Mouse (Mus musculus): Measurements from ENCODE around the gene Acvr1c. TPM values are rescaled to one million over a fixed set of nuclear protein-coding genes. Genes with fewer than 3 reads are reported as not detected.

Acvr1c gene
- polyA plus RNA-seq, 1 experiment from 2014 or later, result 1.6 TPM

DNA sequence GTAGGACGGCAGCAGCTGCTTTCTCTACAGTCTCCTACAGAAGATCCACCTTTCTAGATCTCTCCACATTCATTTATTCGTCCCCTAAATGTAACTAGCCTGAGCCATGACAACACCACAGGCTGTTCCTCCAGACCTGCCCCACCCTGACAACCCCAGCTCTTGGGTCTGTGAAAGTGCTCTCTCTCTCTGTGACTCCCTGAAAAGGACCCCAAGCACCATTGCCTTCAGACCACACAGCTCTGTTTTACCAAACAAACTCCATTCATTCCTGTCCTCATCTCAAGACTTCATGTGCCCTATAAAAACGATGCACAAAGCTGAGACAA, 401 bp upstream of the Acvr1c start:
- Histone ChIP-seq H3K4me2 (peak overlapping the region; percentile 100), H3K9ac (ENCODE audit: low read depth, low read length) (no peak overlapping the region), H3K27me3 (ENCODE audit: control insufficient read depth, insufficient read depth, low read length) (peaks cover 14% of the 10 kb centered on the region; the same call in 1 of the 2 replicates), H3K9me3 (replicated peaks; ENCODE audit: control insufficient read depth, low read length) (no peaks in the 10 kb centered on the region), H3K27ac (ENCODE audit: low read depth, low read length) (no peak overlapping the region), H3K4me1 (ENCODE audit: control insufficient read depth, insufficient read depth, low read length) (no peaks in the 10 kb centered on the region), H3K4me3 (ENCODE audit: low read depth, low read length) (peak overlapping the region; percentile 66), H3K36me3 (ENCODE audit: control insufficient read depth, insufficient read depth, low read length) (no peaks in the 10 kb centered on the region)
- no peak for ATAC-seq (replicated peaks; ENCODE audit: insufficient number of reproducible peaks, low FRiP score, low TSS enrichment)
- WGBS (ENCODE audit: insufficient replicate concordance), result 6% methylated on average over 3 of the region's 3 CpGs

DNA sequence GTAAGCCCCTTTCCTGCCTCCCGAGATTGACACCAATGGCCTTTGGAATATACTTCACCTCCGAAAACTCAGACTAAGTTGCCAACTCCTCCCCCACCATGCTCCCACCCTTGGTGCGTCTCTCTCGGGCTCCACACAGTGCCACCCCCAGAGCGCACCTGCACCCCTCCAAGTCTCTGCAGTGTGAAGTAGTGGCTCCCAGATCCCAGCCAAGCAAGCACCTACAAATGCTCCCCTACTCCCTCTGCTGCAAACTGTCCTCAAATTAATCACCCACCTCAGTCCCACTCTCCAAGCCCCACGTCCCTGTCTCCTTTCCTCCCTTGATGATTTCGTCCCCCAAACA, 654 bp downstream of the Acvr1c start:
- Histone ChIP-seq H3K4me2 (peak overlapping the region; percentile 100), H3K4me3 (ENCODE audit: low read depth, low read length) (peak overlapping the region; percentile 66), H3K9me3 (replicated peaks; ENCODE audit: control insufficient read depth, low read length) (no peaks in the 10 kb centered on the region), H3K9ac (ENCODE audit: low read depth, low read length) (0 out of 2 replicates have a peak overlapping the region, but pooled peaks have one; percentile 16), H3K27ac (ENCODE audit: low read depth, low read length) (no peak overlapping the region), H3K4me1 (ENCODE audit: control insufficient read depth, insufficient read depth, low read length) (no peaks in the 10 kb centered on the region), H3K27me3 (ENCODE audit: control insufficient read depth, insufficient read depth, low read length) (peaks cover 14% of the 10 kb centered on the region; the same call in 1 of the 2 replicates), H3K36me3 (ENCODE audit: control insufficient read depth, insufficient read depth, low read length) (no peaks in the 10 kb centered on the region)
- peak; percentile 35 for ATAC-seq (replicated peaks; ENCODE audit: insufficient number of reproducible peaks, low FRiP score, low TSS enrichment)
- under 1% methylated on average over 7 of the region's 7 CpGs for WGBS (ENCODE audit: insufficient replicate concordance)

- Histone ChIP-seq H3K4me3 (ENCODE audit: low read depth, low read length) (no peak overlapping the region), H3K27me3 (ENCODE audit: control insufficient read depth, insufficient read depth, low read length) (peaks cover 14% of the 10 kb centered on the region; the same call in 1 of the 2 replicates), H3K9me3 (replicated peaks; ENCODE audit: control insufficient read depth, low read length) (no peaks in the 10 kb centered on the region), H3K9ac (ENCODE audit: low read depth, low read length) (no peak overlapping the region), H3K4me1 (ENCODE audit: control insufficient read depth, insufficient read depth, low read length) (no peaks in the 10 kb centered on the region), H3K27ac (ENCODE audit: low read depth, low read length) (no peak overlapping the region), H3K36me3 (ENCODE audit: control insufficient read depth, insufficient read depth, low read length) (no peaks in the 10 kb centered on the region), H3K4me2 (no peak overlapping the region)
- WGBS (ENCODE audit: insufficient replicate concordance), result 58% methylated on average over 3 of the region's 3 CpGs
- no peak for ATAC-seq (replicated peaks; ENCODE audit: insufficient number of reproducible peaks, low FRiP score, low TSS enrichment)
Observed at GRCm38 (mm10) chr2:58354389-58354788, 3.3 kb downstream of the Acvr1c start.

DNA sequence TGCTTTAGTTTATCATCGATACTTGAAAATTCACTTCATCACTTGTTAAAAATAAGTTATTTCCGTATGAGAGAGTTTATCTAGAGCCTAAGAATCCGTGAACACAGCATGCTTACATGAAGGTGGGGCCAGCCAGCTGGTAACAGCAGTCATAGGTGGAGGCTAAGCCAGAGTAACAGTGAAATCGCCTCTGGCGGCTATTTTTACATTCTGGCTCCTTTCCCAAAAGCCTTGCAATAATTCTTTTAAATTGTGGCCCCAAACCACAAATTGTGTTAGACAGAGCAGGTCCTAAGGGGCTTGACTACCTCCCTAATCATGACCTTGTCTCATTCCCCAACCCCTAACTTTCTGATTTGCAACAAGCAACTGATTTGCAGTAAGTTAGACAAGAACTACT, 4.8 kb downstream of the Acvr1c start:
- no peaks in the 10 kb centered on the region for H3K4me1 ChIP-seq (ENCODE audit: control insufficient read depth, insufficient read depth, low read length)
- H3K9ac ChIP-seq (ENCODE audit: low read depth, low read length), result no peak overlapping the region
- no peak for ATAC-seq (replicated peaks; ENCODE audit: insufficient number of reproducible peaks, low FRiP score, low TSS enrichment)
- H3K4me3 ChIP-seq (ENCODE audit: low read depth, low read length), result no peak overlapping the region
- no peak overlapping the region for H3K4me2 ChIP-seq
- 63% methylated on average over 5 of the region's 5 CpGs for whole genome bisulfite sequencing (ENCODE audit: insufficient replicate concordance)
- no peak overlapping the region for H3K27ac ChIP-seq (ENCODE audit: low read depth, low read length)
- peaks cover 10% of the 10 kb centered on the region; the same call in 1 of the 2 replicates for H3K27me3 ChIP-seq (ENCODE audit: control insufficient read depth, insufficient read depth, low read length)
- H3K9me3 ChIP-seq (replicated peaks; ENCODE audit: control insufficient read depth, low read length), result no peaks in the 10 kb centered on the region
- no peaks in the 10 kb centered on the region for H3K36me3 ChIP-seq (ENCODE audit: control insufficient read depth, insufficient read depth, low read length)

DNA sequence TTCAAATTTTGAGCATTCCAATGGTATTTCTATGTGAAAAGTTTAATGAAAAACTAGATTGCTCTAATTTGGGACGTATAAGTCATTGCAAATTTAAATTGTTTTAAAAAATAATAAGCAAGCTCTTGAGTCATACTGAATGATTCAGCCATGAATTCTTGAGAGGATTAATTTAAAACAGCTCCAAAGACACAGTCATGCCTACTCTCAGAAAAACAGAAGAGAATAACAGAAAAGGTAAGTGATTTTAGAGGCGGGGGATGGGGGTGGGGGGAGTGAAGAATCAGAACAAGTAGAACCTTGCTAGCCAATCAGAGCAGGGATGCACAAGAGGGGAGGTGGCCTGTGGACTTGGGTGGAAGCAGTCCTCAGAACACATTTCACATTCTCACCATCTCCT, 7.0 kb downstream of the Acvr1c start:
- Histone ChIP-seq H3K9me3 (replicated peaks; ENCODE audit: control insufficient read depth, low read length) (no peaks in the 10 kb centered on the region), H3K27ac (ENCODE audit: low read depth, low read length) (no peak overlapping the region), H3K27me3 (ENCODE audit: control insufficient read depth, insufficient read depth, low read length) (no peaks in the 10 kb centered on the region), H3K4me2 (no peak overlapping the region), H3K9ac (ENCODE audit: low read depth, low read length) (no peak overlapping the region), H3K36me3 (ENCODE audit: control insufficient read depth, insufficient read depth, low read length) (no peaks in the 10 kb centered on the region), H3K4me3 (ENCODE audit: low read depth, low read length) (no peak overlapping the region), H3K4me1 (ENCODE audit: control insufficient read depth, insufficient read depth, low read length) (no peaks in the 10 kb centered on the region)
- WGBS (ENCODE audit: insufficient replicate concordance), result 81% methylated on average over 2 of the region's 2 CpGs
- no peak for ATAC-seq (replicated peaks; ENCODE audit: insufficient number of reproducible peaks, low FRiP score, low TSS enrichment)

DNA sequence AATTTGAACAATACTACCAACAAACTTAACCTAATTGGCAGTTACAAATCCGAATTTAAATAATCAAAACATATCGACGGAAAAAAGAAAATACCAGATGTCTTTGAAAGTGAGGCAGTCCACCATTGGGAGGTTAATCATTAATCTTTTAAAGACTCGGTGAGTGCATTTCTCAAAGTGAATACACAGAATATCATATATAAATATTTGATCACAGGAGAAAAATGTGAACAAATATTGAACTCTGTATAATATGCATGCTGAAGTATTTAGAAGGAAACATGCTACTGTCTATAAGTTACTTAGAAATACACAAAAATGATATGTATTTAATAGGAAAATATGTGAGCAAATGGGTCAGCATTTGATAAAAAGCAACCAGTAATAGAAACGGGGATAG, 21.0 kb downstream of the Acvr1c start:
- H3K9me3 ChIP-seq (replicated peaks; ENCODE audit: control insufficient read depth, low read length), result no peaks in the 10 kb centered on the region
- H3K27ac ChIP-seq (ENCODE audit: low read depth, low read length), result no peak overlapping the region
- H3K4me2 ChIP-seq, result no peak overlapping the region
- H3K27me3 ChIP-seq (ENCODE audit: control insufficient read depth, insufficient read depth, low read length), result no peaks in the 10 kb centered on the region
- no peaks in the 10 kb centered on the region for H3K4me1 ChIP-seq (ENCODE audit: control insufficient read depth, insufficient read depth, low read length)
- 80% methylated on average over 5 of the region's 5 CpGs for WGBS (ENCODE audit: insufficient replicate concordance)
- no peak for ATAC-seq (replicated peaks; ENCODE audit: insufficient number of reproducible peaks, low FRiP score, low TSS enrichment)
- H3K9ac ChIP-seq (ENCODE audit: low read depth, low read length), result no peak overlapping the region
- no peaks in the 10 kb centered on the region for H3K36me3 ChIP-seq (ENCODE audit: control insufficient read depth, insufficient read depth, low read length)
- H3K4me3 ChIP-seq (ENCODE audit: low read depth, low read length), result no peak overlapping the region

- ATAC-seq (replicated peaks; ENCODE audit: insufficient number of reproducible peaks, low FRiP score, low TSS enrichment), result no peak
- Histone ChIP-seq H3K4me1 (ENCODE audit: control insufficient read depth, insufficient read depth, low read length) (no peaks in the 10 kb centered on the region), H3K9me3 (replicated peaks; ENCODE audit: control insufficient read depth, low read length) (no peaks in the 10 kb centered on the region), H3K27ac (ENCODE audit: low read depth, low read length) (no peak overlapping the region), H3K27me3 (ENCODE audit: control insufficient read depth, insufficient read depth, low read length) (no peaks in the 10 kb centered on the region), H3K4me2 (no peak overlapping the region), H3K4me3 (ENCODE audit: low read depth, low read length) (no peak overlapping the region), H3K9ac (ENCODE audit: low read depth, low read length) (no peak overlapping the region), H3K36me3 (ENCODE audit: control insufficient read depth, insufficient read depth, low read length) (no peaks in the 10 kb centered on the region)
- WGBS (ENCODE audit: insufficient replicate concordance), result 70% methylated on average over 5 of the region's 5 CpGs
Observed at GRCm38 (mm10) chr2:58329589-58329988, 28.1 kb downstream of the Acvr1c start.

GRCm38 (mm10) chr2:58324118-58324901, 33.4 kb downstream of the Acvr1c start:
- Histone ChIP-seq H3K36me3 (ENCODE audit: control insufficient read depth, insufficient read depth, low read length) (no peaks in the 10 kb centered on the region), H3K27ac (ENCODE audit: low read depth, low read length) (no peak overlapping the region), H3K4me1 (ENCODE audit: control insufficient read depth, insufficient read depth, low read length) (no peaks in the 10 kb centered on the region; the same call in 1 of the 2 replicates), H3K9me3 (replicated peaks; ENCODE audit: control insufficient read depth, low read length) (no peaks in the 10 kb centered on the region), H3K9ac (ENCODE audit: low read depth, low read length) (peak overlapping the region; percentile 83), H3K27me3 (ENCODE audit: control insufficient read depth, insufficient read depth, low read length) (no peaks in the 10 kb centered on the region), H3K4me3 (ENCODE audit: low read depth, low read length) (peak overlapping the region; percentile 53), H3K4me2 (peak overlapping the region; percentile 84)
- WGBS (ENCODE audit: insufficient replicate concordance), result 9% methylated on average over 23 of the region's 23 CpGs
- ATAC-seq (replicated peaks; ENCODE audit: insufficient number of reproducible peaks, low FRiP score, low TSS enrichment), result no peak

DNA sequence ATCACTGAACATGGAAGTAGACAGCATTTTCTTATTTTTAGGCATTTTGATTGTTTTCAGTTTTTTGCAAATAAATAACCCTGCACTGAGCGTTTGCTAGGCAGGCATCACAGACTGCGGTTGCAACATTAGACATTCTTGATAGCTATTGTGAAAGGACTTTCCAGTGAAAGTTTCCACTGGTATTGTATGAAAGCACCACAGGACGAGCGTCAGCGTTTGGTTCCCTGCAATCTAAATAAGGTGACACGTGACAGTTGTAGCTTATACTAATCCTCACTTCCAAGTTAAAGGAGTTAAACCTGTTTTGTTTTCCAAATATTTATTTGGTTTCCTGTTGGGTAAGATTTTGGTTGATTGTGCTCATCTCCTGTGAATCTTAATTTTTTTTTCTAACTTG, 34.4 kb downstream of the Acvr1c start:
- H3K27me3 ChIP-seq (ENCODE audit: control insufficient read depth, insufficient read depth, low read length), result no peaks in the 10 kb centered on the region
- WGBS (ENCODE audit: insufficient replicate concordance), result 74% methylated on average over 6 of the region's 6 CpGs
- no peaks in the 10 kb centered on the region for H3K9me3 ChIP-seq (replicated peaks; ENCODE audit: control insufficient read depth, low read length)
- H3K4me3 ChIP-seq (ENCODE audit: low read depth, low read length), result no peak overlapping the region
- H3K4me2 ChIP-seq, result no peak overlapping the region
- H3K4me1 ChIP-seq (ENCODE audit: control insufficient read depth, insufficient read depth, low read length), result no peaks in the 10 kb centered on the region; the same call in 1 of the 2 replicates
- no peak for ATAC-seq (replicated peaks; ENCODE audit: insufficient number of reproducible peaks, low FRiP score, low TSS enrichment)
- no peak overlapping the region for H3K9ac ChIP-seq (ENCODE audit: low read depth, low read length)
- no peak overlapping the region for H3K27ac ChIP-seq (ENCODE audit: low read depth, low read length)
- H3K36me3 ChIP-seq (ENCODE audit: control insufficient read depth, insufficient read depth, low read length), result no peaks in the 10 kb centered on the region

Measured in heart, embryonic 11.5 days (tissue).